Comparison of ENCODE assay signal across 28 mouse cellular contexts in the genomic region with DNA sequence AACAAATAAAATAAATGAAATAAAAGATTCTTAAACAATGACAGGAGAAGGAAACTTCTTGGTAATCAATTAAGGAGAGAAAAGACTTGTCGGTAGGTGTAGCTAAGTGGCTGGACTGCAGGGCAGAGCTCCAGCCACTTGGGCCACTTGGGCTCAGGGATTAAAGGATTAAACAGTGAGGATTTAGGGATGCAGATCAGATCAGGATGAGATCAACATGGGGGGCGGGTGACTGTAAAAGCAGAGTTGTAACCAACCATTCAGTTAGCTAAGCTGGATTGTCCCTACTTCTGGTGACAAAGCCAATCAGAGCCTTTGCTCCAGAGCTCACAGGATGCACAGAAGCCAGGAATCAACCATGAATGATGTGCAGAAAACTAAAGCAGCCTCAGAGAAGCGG. TPM values are rescaled to one million over a fixed set of nuclear protein-coding genes. Genes with fewer than 3 reads are reported as not detected.
"Had no signal": no experiment of that assay in that cellular context is flagged by ENCODE, and none has a peak within 500 bp of the region (broad histone marks: within the 10 kb centered on the region; RNA-seq: fewer than 3 reads in every experiment).

No protein-coding gene starts in this region.

- H3K36me3 ChIP-seq: heart, embryonic 12.5 days; hindbrain, embryonic 13.5 days; hindbrain, embryonic 15.5 days; limb, embryonic 13.5 days had no signal

- ATAC-seq: forebrain, postnatal 0 days; hindbrain, postnatal 0 days; intestine, embryonic 16.5 days had no signal

- DNase-seq: forebrain, postnatal 0 days; gastrocnemius, postnatal 14 days; heart, adult 18-20 months; heart, postnatal 10 days; heart, postnatal 36 days; kidney, adult 11 months; kidney, adult 2 months; kidney, adult 9 months; kidney, postnatal 14 days; kidney, postnatal 36 days; layer of hippocampus, adult 9-11 months; layer of hippocampus, postnatal 36 days; left cerebral cortex, postnatal 4 days had no signal

- H3K27ac ChIP-seq: heart, embryonic 10.5 days; hindbrain, embryonic 13.5 days; hindbrain, embryonic 15.5 days; hindbrain, postnatal 0 days; kidney, embryonic 15.5 days; kidney, postnatal 0 days; limb, embryonic 13.5 days had no signal

- H3K4me3 ChIP-seq: heart, embryonic 10.5 days; heart, embryonic 12.5 days; hindbrain, embryonic 13.5 days; hindbrain, embryonic 15.5 days; kidney, embryonic 15.5 days; limb, embryonic 13.5 days had no signal

RNA-seq across cellular contexts. Expression of gene Rgl3, which starts 5.3 kb away (rescaled TPM):
- total RNA-seq: granulocyte monocyte progenitor cell, adult 5-6 weeks; hematopoietic stem cell, adult 5-6 weeks had no signal

RNA-seq across cellular contexts. Expression of gene Ccdc151, which starts 18.5 kb away (rescaled TPM):
- total RNA-seq: gastrocnemius, adult 18-20 months; gastrocnemius, adult 8-10 months; gastrocnemius, postnatal 14 days; granulocyte monocyte progenitor cell, adult 5-6 weeks; heart, adult 8-10 months; heart, postnatal 10 days; heart, postnatal 36 days; hematopoietic stem cell, adult 5-6 weeks had no signal
- polyA plus RNA-seq: heart, embryonic 14.5 days had no signal
